Mouse (Mus musculus) liver, embryonic 16.5 days (tissue): ENCODE data around the gene Aff1. TPM values are rescaled to one million over a fixed set of nuclear protein-coding genes. Genes with fewer than 3 reads are reported as not detected.

ENCODE experiments used
- ATAC-seq: fragments of 200-750 bp; cut with Nextera tagmentation; 2 replicates; pipeline ENCODE4 v1.8.0; 2017; ENCODE audit warnings: low read depth, mild to moderate bottlenecking, moderate number of reproducible peaks, moderate library complexity
- H3K27ac ChIP-seq: fragments of 300-500 bp; sonication (generic); 2 replicates; pipeline ENCODE4 v1.5.1; 2014; ENCODE audit warnings: mild to moderate bottlenecking, low read length
- H3K27me3 ChIP-seq: fragments of 300-500 bp; sonication (generic); 2 replicates; pipeline ENCODE4 v1.6.1; 2014; ENCODE audit warnings: low read depth, low read length, mixed read lengths; ENCODE audit not compliant: control insufficient read depth, insufficient read depth
- H3K36me3 ChIP-seq: fragments of 300-500 bp; sonication (generic); 2 replicates; pipeline ENCODE4 v1.6.1; 2014; ENCODE audit warnings: mild to moderate bottlenecking; ENCODE audit not compliant: control insufficient read depth, insufficient read depth
- H3K4me1 ChIP-seq: fragments of 300-500 bp; sonication (generic); 2 replicates; pipeline ENCODE4 v1.6.1; 2014; ENCODE audit warnings: low read depth, low read length, mixed read lengths; ENCODE audit not compliant: control insufficient read depth
- H3K4me2 ChIP-seq: fragments of 300-500 bp; sonication (generic); 2 replicates; pipeline ENCODE4 v1.6.1; 2014; ENCODE audit warnings: low read depth, low read length, mixed read lengths
- H3K4me3 ChIP-seq: fragments of 300-500 bp; sonication (generic); 2 replicates; pipeline ENCODE4 v1.5.1; 2014; ENCODE audit warnings: low read depth, mild to moderate bottlenecking, low read length
- H3K9ac ChIP-seq: fragments of 300-500 bp; sonication (generic); 2 replicates; pipeline ENCODE4 v1.6.1; 2014; ENCODE audit warnings: low read depth, low read length
- H3K9me3 ChIP-seq: fragments of 300-500 bp; sonication (generic); replicated peaks from 2 replicates; pipeline ENCODE4 v1.6.1; 2016; ENCODE audit warnings: low read length; ENCODE audit not compliant: control insufficient read depth
- WGBS: fragments of 180-500 bp; shearing (Covaris S2); extraction: QIAGEN DNeasy Blood & Tissue Kit; methylation state at CpG from one replicate; pipeline ENCODE4 v1.1.7; 2014; ENCODE audit not compliant: insufficient replicate concordance; 5-methylcytosine and 5-hydroxymethylcytosine counted together
- polyA plus RNA-seq: library from polyadenylated mRNA; unstranded; fragments of >200 nt; fragmentation: Nextera tagmentation; extraction: Ambion mirVana; gene quantifications from 2 replicates; pipeline ENCODE4 v1.2.1, GENCODE M21; 2015

The Aff1 gene
- polyA plus RNA-seq, 1 experiment from 2014 or later = 17.7 TPM

DNA sequence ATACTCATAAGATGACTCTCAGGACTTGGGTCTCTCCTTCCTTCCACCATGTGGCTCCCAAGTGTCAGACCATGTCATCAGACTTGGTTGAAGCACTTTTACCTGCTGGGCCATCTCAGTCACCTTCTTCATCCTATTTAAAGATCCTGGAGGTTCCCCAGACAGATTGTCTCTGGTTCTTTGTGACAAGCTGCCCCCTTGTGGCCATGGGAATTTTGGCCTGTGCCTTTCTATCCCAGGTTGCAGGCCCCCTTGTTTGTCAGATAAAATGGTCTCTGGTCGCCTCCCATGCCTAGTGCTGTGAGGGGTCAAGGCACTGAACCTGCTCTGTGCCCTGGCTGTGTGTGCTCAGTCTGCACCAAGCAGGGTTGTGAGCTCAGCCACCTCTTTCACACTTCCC, 151.8 kb downstream of the Aff1 start:
- WGBS = 28% methylated on average over 1 of the region's 1 CpGs
- H3K9ac ChIP-seq = no peak overlapping the region

DNA sequence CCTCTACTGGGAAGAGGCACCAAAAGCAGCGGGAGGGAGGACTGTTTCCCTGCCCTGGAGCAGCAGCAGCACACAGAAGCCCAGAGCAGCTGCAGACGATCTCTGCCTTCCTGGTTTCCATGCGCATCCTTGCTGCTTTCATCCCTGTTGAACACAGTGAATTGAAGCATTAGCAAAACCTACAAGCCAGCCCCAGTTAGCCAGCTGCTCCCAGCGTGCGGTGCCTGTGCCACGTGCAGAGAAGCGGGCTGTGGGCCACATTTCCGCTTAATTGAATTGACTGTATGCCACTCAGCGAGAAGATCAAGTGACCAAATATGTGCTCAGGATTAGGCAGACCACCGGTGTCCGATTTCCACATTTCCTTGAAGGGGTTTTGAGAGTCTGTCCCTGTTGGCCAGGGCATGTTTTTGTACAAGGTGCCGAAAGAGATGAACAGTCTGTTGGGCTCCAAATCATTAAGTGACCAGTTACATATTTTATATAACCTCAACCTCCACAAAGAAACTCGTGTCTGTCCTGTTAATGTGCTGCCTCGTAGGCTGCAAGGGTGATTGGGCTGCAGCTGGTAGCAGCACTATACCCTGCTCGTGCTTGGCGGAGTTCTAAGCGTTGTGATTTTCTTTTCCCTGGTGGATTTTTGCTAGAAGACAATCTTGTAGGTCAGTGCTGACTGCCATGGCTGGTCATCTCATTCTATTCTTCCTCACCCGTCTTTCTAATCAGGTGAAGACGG, 153.4 kb downstream of the Aff1 start:
- ATAC-seq = no peak
- H3K9me3 ChIP-seq = no peaks in the 10 kb centered on the region
- no peak overlapping the region for H3K9ac ChIP-seq
- H3K27me3 ChIP-seq = no peaks in the 10 kb centered on the region
- no peak overlapping the region for H3K27ac ChIP-seq
- peaks cover 94% of the 10 kb centered on the region for H3K36me3 ChIP-seq
- H3K4me2 ChIP-seq = no peak overlapping the region
- H3K4me3 ChIP-seq = no peak overlapping the region
- no peaks in the 10 kb centered on the region for H3K4me1 ChIP-seq
- 91% methylated on average over 19 of the region's 19 CpGs for WGBS

More for the DNA sequence above, 151.8 kb downstream of the Aff1 start:
- H3K27me3 ChIP-seq = no peaks in the 10 kb centered on the region
- no peak overlapping the region for H3K4me2 ChIP-seq
- no peaks in the 10 kb centered on the region for H3K4me1 ChIP-seq
- H3K4me3 ChIP-seq = no peak overlapping the region
- ATAC-seq = no peak
- H3K9me3 ChIP-seq = no peaks in the 10 kb centered on the region
- H3K36me3 ChIP-seq = peaks cover 87% of the 10 kb centered on the region
- H3K27ac ChIP-seq = no peak overlapping the region

DNA sequence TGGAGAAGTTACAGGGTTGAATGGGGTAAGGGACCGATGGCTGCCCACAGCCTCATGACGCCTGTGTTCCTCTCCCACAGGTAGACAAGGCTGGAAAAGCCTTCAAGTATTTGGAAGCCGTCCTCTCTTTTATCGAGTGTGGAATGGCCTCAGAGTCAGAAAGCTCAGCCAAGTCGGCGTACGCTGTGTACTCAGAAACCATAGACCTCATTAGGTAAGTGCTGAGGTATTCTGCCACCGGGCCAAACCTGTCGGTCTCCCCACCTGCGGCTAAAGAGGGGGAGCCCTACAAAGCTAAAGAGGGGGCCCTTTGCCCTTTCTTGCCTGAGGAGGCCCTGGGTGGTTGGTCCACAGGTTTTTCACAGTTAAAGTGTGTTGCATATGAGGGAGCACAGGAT, 154.0 kb downstream of the Aff1 start:
- H3K4me1 ChIP-seq = no peaks in the 10 kb centered on the region
- H3K9ac ChIP-seq = no peak overlapping the region
- no peaks in the 10 kb centered on the region for H3K9me3 ChIP-seq
- no peak overlapping the region for H3K4me3 ChIP-seq
- no peaks in the 10 kb centered on the region for H3K27me3 ChIP-seq
- no peak for ATAC-seq
- peaks cover 95% of the 10 kb centered on the region for H3K36me3 ChIP-seq
- no peak overlapping the region for H3K4me2 ChIP-seq
- 91% methylated on average over 10 of the region's 10 CpGs for WGBS
- no peak overlapping the region for H3K27ac ChIP-seq

DNA sequence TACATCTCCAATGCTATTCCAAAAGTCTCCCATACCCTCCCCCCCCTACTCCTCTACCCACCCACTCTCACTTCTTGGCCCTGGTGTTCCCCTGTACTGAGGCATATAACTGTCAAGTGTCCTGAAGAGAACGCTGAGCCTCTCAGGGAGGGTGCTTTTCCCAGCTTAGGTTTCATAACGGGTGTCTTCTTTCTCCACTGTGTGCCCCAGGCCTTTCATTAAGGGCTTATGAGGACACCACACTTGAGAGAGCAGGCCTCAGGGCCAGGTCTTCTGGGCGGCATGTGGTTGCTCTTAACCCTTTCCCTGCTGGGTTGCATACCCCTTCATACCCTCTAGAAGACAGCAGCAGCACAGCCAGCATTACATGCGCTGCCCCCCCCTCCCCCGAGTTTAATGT, 154.4 kb downstream of the Aff1 start:
- no peak for ATAC-seq
- Histone ChIP-seq H3K4me2 (no peak overlapping the region), H3K4me3 (no peak overlapping the region), H3K27me3 (no peaks in the 10 kb centered on the region), H3K9ac (no peak overlapping the region), H3K36me3 (peaks cover 95% of the 10 kb centered on the region), H3K27ac (no peak overlapping the region), H3K4me1 (no peaks in the 10 kb centered on the region), H3K9me3 (no peaks in the 10 kb centered on the region)
- 73% methylated on average over 5 of the region's 5 CpGs for WGBS

DNA sequence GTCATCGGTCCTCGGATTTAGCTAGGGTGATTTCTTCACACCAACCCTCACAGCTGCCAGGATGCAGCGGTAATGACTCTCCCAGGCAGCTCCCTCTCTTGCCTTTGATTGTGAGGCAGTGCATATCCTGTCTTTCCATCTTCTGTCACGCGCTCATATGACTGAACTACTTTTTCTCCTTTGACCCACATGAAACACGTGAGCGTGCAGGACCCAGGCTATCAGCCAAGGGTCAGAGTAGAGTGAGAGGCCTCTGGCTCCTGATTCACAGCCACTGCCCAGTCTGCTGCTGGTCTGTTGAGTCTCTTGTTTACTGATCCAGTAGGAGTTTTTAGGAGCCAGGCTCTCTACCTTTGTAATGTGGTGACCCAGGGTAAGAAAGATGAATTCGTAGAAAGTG, 156.4 kb downstream of the Aff1 start:
- Histone ChIP-seq H3K4me1 (no peaks in the 10 kb centered on the region), H3K27ac (no peak overlapping the region), H3K9me3 (no peaks in the 10 kb centered on the region), H3K27me3 (no peaks in the 10 kb centered on the region), H3K9ac (no peak overlapping the region), H3K36me3 (peaks cover 91% of the 10 kb centered on the region), H3K4me2 (no peak overlapping the region), H3K4me3 (no peak overlapping the region)
- 93% methylated on average over 8 of the region's 8 CpGs for WGBS
- no peak for ATAC-seq

DNA sequence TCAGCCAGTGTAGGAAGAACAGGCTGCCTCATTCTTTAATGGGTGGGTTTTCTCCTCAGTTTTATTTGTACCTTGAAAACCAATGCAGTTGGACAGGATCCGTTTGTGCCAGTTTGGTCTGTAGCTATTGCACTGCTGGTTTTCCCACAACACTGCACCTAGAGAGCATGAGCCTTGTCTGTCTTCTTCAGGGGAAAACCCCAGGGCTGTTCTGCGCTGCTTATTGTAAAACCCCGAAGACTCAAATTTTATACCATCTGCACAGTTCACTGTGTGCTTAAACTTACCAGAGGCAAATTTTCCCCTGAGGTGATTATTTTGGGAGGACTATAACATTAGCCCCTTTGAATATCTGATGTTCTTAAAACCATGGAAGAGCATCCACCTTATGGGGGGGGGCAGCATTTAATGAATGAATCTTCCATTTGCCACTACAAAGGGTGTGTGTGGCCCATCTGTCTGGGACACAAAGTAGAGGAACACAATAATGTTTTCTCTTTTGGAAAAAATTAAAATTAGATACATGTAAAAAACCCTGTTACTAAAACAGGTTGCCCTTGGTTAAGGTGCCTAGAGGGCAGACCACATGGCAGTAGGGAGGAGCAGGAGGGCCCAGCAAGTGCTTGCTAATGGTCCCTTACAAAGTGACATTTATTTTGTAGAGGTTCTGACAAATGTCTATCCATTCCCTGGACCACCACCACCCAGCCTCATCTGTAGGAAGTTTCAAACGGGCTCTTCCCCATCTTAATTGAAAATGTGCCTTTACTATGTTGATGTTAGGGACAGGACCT, 160.8 kb downstream of the Aff1 start:
- Histone ChIP-seq H3K4me1 (peaks cover 7% of the 10 kb centered on the region), H3K27ac (no peak overlapping the region), H3K4me3 (no peak overlapping the region), H3K9me3 (no peaks in the 10 kb centered on the region), H3K36me3 (peaks cover 63% of the 10 kb centered on the region), H3K27me3 (no peaks in the 10 kb centered on the region), H3K4me2 (no peak overlapping the region), H3K9ac (no peak overlapping the region)
- ATAC-seq = no peak
- 82% methylated on average over 4 of the region's 4 CpGs for WGBS

DNA sequence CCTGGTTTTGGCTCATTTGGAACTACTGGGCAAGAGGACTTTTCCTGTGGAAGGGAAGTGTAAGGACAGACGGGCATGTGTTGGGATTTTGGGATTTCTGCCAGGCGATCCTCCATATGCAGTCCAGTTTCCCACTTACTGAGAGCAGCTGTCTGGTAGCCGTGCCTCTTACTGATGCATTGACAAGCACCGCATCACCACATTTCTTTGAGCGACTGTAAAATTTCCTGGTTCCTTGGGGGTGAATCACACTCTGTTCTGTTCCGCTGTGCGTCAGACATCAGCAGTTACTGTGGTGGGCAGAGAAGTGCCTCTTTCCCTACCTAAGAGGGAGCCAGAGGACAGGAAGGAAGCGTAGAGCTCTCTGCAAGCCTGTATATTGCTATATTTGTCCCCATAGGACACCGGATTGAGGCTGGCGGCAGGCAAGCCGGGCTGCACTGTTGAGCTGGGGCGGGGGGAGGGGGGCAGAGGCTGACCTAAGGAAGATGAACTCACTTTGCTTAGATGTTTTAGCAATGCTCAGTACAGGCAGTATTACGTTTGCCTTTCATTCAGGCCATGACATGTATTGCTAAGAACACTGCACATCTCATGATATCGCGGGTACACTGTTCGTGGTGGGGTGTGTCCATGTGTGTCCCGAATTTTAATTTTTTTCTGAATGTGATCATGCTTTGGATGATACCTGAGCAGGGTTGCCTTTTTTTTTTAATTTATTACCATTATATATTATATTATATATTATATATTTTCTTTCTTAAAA, 162.1 kb downstream of the Aff1 start:
- H3K9ac ChIP-seq = no peak overlapping the region
- ATAC-seq = no peak
- H3K4me3 ChIP-seq = no peak overlapping the region
- H3K27me3 ChIP-seq = no peaks in the 10 kb centered on the region
- WGBS = 61% methylated on average over 17 of the region's 17 CpGs
- H3K9me3 ChIP-seq = no peaks in the 10 kb centered on the region
- H3K4me2 ChIP-seq = no peak overlapping the region
- peaks cover 50% of the 10 kb centered on the region for H3K36me3 ChIP-seq
- peaks cover 7% of the 10 kb centered on the region for H3K4me1 ChIP-seq
- no peak overlapping the region for H3K27ac ChIP-seq

DNA sequence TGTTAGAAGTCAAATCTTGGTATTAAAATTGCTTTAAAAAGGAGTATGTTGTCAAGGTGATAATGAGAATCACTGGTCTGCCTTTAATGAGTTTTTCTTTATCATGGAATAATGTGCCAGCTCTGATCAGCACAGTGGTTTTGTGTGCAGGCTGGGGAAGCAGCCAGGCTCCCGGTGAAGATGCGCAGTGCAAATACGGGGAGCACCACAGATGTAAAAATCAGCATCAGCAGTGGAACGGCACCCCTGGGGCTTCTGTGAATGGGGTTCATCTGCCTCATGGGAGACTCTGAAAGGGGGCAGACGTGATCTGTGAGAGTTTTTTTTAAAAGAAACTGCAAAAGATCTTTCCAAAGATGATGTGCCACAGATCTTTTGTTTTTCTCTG, 162.6 kb downstream of the Aff1 start:
- H3K36me3 ChIP-seq = peaks cover 44% of the 10 kb centered on the region

More for the DNA sequence above, 162.6 kb downstream of the Aff1 start:
- no peaks in the 10 kb centered on the region for H3K9me3 ChIP-seq
- no peak overlapping the region for H3K27ac ChIP-seq
- H3K27me3 ChIP-seq = no peaks in the 10 kb centered on the region
- ATAC-seq = no peak
- 82% methylated on average over 5 of the region's 5 CpGs for WGBS
- H3K4me2 ChIP-seq = no peak overlapping the region
- no peak overlapping the region for H3K4me3 ChIP-seq
- H3K9ac ChIP-seq = no peak overlapping the region
- peaks cover 7% of the 10 kb centered on the region for H3K4me1 ChIP-seq
